Mouse (Mus musculus) layer of hippocampus, postnatal 25 days (tissue): ENCODE measurements around the gene C730034F03Rik. TPM values are rescaled to one million over a fixed set of nuclear protein-coding genes. Genes with fewer than 3 reads are reported as not detected.

Experiments
- DNase-seq, 2 experiments: peaks; one replicate each; pipeline ENCODE4 v3.0.0; 2022; ENCODE audit warnings: mixed read lengths in 2 of 2, low spot score in 1 of 2; ENCODE audit errors: extremely low spot score in 1 of 2
- total RNA-seq, 2 experiments: library from RNA; stranded (reverse); gene quantifications; 2 replicates each; pipeline ENCODE4 v1.2.3; 2021

C730034F03Rik gene
- total RNA-seq, 2 experiments from 2014 or later, result 2.1 to 2.4 TPM

DNA sequence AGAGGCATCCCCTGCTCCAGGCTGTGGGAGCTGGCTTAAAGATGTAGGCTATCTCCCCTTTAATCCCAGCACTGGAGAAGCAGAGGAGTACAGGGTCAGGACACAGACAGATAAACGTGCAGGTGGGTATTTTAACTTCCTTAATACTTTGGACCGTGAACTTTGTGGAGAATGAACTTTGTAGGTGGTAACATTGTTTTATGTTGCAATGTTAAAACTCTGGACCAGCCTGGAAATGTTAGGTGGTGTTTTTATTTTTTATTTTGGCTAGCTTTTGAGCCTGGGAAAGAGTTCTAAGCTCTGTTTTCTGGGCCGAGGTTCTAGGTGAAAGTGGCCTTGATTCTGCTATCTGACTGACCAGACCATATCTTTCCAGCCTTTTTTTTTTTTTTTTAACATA lies 1.9 kb downstream of the C730034F03Rik start:
- no peak for DNase-seq

- DNase-seq, result no peak
These were observed 2.4 kb downstream of the C730034F03Rik start for GRCm38 (mm10) chr15:89431806-89432205.

DNA sequence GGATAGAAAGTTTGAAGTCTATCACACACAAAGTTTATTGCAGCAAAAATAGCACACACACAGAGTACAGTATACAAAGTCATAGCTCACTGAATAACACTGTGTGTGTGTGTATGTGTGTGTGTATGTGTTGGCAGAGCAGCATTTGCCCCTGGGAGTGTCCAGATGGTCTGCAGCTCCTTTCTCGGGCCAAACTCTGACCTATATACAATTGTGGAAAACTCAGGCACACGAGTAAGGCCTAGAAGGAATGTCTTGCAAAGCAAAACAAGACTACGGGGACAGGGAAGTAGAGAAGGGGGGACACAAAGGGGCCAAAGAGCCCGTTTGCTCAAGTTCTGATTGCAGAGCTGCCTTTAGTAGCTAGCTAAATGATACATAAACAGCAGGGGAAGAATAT lies 3.6 kb downstream of the C730034F03Rik start:
- no peak for DNase-seq

DNA sequence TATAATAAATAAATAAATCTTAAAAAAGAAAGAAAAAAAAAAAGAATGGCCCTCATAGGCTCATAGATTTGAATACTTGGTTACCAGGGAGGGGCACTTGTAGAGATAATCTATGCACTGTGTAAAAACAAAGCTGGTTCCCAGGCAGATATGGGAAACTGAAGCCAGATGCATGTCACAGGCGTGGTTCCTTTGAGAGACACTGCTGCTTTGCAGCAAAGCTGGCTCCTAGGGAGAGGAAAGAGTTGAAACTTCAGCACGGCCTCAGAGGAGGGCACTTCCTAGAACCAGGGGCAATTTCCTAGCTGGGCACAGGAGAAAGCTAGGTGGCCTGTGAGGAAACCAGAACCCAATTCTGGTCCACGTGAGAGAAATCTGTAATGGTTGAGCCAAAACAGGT lies 4.7 kb downstream of the C730034F03Rik start:
- DNase-seq, result no peak

DNA sequence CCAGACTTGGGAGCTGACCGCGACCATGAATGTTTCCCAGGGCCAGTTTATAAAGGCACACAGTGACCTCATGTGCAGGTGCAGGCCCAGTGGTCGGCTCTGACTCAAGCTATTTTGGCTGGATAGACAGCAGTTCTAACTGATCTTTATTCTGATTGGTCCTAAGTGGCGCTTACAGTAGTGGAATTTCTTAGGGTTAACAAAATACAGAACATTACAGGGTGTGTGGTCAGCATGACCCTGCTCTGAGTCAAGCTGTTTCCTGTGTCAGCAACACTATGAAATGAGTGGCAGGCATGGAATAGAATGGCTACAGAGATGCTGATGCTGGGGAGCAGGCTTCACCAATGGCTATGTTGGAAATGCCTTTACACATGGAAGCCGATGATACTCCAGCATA lies 6.5 kb downstream of the C730034F03Rik start:
- DNase-seq, result no peak

DNA sequence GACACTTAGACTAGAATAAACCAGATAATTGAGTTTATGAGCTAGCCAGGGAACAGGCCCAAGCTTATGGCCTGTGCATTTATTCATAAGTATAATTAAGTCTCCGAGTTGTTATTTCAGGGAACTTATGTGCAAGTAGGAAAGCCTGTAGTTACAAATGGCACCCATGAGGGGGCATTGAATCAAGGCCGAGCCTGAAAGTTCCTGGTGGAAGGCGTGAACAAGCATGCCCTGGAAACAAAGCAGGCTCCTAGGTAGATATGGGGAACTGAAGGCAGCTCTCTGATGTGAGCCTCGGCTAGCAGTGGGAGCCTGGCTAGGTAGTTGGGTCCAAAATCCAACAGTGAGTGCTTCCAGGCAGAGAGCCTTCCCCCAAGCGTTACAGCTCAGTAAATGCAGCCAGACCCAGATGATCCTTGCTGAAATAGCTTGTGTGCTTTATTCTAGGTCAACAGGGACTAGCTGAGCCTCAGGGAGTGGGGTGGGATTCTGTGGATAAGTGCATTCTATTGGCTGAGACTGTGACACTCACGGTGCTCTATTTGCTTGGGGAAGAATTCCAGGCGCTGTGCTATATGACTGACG lies 13.2 kb downstream of the C730034F03Rik start:
- DNase-seq, result no peak

DNA sequence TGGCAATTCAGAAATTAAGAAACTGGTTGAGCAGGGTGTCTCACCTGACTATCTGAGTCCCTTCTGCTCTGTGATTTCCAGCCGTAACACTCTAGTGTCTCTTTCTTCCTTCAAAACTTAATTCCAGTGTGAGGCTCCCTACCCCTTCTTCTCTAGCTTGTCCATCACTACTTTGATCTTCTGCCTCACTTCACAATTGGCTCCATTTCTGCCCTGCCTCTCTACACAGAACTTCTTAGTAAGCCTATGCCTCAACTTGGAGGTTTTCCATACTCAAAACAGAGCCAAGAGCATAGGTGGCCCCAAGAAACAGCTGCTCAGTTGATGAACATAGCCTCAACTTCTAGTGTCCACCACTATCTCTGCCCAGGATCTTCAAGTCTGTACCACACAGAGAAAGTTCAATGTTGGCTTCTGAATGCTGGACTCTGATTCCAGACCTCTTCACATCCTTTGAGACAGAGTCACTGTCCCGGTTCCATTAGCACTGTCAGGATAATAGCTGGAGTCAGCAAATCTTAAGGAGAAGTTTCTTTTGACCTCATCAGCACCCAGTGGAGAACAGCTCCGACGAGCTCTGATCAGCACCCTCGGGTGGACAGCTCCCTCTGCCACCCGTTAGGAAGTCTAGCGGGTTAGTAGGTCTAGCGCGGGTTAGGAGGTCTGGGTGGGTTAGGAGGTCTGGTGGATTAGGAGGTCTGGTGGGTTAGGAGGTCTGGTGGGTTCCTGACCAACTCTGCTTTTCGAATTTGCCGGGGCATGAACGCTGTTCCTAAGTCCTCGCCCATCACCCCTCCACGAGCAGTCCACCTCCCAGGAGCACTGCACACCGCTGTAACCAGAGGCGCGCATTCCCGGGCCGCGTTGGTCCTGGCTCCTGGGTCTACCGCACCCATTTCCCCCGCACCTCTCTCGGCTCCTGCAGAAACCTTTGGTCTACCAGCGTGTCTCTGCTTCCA lies 23.8 kb downstream of the C730034F03Rik start:
- DNase-seq, result no peak

DNA sequence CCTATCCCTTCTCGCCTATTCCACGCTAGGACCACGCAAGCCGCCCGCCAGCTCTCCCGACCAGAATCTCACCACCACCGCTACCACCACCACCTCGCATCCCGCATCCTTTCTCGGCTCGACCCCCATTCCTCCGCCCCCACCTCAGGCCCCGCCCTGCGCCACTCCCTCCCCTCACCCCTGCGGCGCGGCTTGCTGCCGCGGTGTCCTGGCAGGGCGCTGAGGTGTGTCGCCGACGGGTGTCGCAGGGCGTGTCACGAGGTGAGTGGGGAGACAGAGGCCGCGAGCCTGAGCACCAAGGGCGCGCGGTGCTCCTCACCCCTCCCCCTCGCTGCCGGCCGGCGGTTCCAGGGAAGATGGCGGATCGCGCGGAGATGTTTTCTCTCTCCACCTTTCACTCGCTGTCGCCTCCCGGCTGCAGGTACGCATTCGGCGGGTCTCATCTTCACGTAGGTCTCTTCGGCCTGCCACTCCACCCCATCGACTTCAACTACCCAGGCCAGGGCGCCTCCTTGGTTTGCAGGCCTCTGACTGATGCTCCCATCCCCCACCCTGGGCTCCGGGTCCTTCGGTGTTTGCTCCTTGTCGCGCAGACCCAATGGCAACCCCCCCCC lies 24.6 kb downstream of the C730034F03Rik start, which contains the start of gene Mapk8ip2:
Mapk8ip2 (plus strand) TSS at position 49 of the 614 bp plus-strand sequence.
- DNase-seq, result peak; percentile 46 to 54

- DNase-seq, result no peak
These were observed 25.5 kb downstream of the C730034F03Rik start for GRCm38 (mm10) chr15:89454857-89455256.

DNA sequence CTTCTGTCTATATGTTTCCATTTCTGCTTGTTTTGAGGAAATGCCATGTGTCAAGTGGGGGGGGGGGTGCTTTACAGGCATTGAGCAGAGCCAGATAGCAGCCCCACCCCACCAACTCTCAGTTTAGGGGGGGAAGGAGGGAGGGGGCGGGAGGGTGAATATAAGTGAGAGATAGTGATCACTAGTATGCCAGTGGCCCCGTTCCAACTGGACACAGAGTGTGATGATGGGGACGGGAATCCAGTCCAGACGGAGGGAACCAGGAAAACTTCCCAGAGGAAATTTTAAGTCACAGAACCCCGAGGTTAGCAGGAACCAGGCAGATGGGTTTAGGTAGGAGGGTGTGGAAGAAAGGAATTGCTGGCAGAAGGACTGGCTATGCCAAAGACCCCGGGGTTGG lies 26.3 kb downstream of the C730034F03Rik start:
- no peak for DNase-seq

DNA sequence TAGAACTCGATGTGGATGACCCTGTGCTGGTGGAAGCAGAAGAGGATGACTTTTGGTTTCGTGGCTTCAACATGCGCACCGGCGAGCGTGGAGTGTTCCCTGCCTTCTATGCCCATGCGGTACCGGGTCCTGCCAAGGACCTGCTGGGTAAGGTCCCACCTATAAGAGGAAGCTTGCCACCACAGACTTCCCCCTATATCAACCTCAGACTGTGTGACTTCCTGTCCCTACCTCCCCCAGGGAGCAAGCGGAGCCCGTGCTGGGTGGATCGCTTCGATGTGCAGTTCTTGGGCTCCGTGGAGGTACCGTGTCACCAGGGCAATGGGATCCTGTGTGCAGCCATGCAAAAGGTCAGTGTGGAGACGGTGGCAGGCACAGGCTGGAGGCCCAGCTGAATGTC lies 29.6 kb downstream of the C730034F03Rik start:
- no peak for DNase-seq

DNA sequence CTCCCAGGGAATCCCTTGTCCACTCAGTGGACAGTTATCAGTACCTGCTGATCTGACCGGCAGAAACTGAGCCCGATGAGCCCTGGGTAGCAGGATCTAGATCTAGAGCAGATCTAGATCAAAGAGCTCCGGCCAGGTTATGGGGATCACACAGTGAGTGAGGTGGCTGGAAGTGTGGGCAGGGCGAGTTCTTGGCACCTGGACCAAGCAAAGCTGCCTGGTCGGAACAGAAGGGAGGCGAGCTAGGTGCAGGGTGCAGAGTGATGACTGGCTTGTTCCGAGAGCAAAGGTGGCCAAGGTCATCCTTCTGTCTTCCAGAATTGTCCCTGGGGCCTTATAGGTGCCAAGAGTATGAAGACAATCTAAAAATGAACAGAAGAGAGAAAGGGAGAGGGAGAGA lies 30.4 kb downstream of the C730034F03Rik start:
- DNase-seq, result no peak

DNA sequence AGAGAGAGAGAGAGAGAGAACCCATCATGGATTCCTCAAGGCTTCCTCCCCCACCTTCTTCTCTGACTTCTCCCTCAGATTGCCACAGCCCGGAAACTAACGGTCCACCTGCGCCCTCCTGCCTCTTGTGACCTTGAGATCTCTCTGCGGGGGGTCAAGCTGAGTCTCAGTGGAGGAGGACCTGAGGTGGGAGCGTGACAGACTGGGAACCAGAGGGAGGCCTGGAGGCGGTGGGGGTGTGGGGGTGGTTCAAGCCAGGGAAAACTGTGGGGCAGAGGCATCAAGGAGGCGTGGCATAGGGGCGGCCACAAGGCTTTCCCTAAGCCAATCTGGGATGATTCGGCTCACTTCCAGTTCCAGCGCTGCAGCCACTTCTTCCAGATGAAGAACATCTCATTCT lies 30.9 kb downstream of the C730034F03Rik start:
- no peak for DNase-seq

DNA sequence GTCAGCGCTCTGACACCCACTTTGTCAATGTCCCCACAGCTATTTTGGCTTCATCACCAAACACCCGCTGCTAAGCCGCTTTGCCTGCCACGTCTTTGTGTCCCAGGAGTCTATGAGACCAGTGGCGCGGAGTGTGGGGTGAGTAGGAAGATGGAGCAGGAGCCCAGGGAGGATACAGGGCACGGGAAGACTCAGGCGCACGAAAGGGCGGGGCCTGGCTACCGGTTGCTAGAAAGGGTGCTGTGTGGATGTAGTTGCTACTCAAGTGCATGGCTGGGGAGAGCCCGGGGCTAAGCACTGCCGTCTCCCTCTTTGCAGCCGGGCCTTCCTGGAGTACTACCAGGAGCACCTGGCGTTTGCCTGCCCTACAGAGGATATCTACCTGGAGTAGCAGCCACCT lies 31.9 kb downstream of the C730034F03Rik start:
- no peak for DNase-seq

DNA sequence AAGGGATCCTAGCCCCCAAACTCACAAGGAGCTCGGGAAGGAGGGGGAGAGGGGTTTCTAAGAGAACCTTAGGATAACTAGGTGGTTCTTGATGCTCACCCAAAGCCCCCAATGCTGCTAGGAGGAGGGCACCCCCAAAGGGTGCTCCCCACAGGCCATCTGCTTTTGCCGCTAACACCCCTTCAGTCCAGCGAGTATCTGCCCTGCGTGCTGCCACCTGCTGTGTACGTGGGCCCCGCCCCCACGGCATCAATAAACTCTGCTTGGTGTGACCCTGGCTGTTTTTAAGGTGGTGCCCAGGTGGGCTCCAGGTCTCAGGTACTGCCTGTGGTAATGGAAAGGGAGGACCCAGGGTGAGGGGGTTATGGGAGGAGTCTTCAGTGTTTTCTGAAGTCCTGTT lies 32.8 kb downstream of the C730034F03Rik start:
- no peak for DNase-seq

- DNase-seq, result no peak
These were observed 34.2 kb downstream of the C730034F03Rik start for GRCm38 (mm10) chr15:89463334-89464235.

- no peak for DNase-seq
These were observed 35.7 kb downstream of the C730034F03Rik start for GRCm38 (mm10) chr15:89465052-89465451.

GRCm38 (mm10) chr15:89468577-89468976 lies 39.2 kb downstream of the C730034F03Rik start:
- no peak for DNase-seq

DNA sequence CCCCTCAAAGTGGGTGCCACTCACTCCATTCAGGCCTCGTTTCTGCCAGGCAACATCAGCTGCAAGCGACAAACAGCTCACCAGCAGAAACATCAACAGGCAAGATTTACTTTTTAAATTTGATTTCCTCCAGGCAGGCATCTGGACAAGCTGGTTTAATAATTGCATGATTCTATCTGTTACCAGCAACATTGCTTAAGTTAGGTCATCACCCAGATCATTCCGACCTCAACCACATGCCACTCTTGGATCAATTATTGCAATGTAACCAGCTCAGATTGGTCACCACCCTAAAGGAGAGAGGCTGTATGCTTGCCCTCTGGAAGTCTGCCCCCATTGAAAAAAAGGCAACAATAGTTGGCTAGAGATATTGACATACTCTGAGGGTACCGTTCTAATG lies 42.1 kb downstream of the C730034F03Rik start:
- no peak for DNase-seq

DNA sequence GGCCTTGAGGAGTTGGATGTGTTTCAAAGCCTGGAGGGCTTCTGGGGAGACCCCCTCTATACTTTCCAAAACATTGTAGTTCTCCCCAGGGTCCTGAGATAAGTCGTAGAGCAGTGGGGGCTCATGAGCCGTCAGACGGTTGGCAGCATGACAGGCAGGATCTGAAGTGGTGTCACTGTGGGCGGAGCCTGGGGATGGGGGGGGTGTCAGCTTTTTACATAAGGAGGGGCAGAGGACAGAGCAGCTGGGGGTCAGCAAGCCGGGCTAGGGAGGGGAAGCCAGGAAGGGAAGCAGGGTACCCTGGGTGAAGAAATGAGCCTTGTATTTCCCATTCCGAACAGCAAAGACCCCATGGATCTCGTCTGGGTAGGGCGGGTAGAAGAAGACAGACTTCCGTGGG lies 44.0 kb downstream of the C730034F03Rik start:
- DNase-seq, result no peak
